Mouse (Mus musculus) naive thymus-derived CD4-positive, alpha-beta T cell, adult 2 months (primary cell): ENCODE measurements around the gene Polr3h.
"Not testable (repeated sequence)": the region's sequence is repeated elsewhere in the genome, so short reads cannot be mapped to it uniquely, and the experiment has no call there.

Experiments
- DNase-seq: peaks from one replicate; pipeline ENCODE4 v3.0.0-alpha.2; 2011; ENCODE audit warnings: low read depth

The Polr3h gene

DNA sequence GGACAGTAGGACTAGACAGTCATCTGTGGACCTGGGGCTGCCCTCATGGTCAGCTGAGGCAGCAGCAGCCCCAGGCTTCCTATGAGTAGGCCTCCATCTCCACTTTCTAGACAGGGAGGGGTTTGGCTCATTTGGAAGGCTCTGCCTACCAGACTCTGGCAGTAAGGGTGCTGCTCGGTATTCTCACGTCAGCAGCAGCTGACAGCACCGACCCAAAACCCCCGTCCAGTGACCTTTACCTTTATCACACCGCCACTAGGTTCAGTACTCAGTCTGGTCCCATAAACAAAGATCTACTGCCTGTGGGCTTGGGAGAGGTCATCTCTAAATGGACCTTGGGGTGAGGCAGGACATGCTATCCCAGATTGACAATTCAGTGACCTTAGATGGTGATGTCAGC, 10.4 kb downstream of the Polr3h start:
- no peak for DNase-seq

DNA sequence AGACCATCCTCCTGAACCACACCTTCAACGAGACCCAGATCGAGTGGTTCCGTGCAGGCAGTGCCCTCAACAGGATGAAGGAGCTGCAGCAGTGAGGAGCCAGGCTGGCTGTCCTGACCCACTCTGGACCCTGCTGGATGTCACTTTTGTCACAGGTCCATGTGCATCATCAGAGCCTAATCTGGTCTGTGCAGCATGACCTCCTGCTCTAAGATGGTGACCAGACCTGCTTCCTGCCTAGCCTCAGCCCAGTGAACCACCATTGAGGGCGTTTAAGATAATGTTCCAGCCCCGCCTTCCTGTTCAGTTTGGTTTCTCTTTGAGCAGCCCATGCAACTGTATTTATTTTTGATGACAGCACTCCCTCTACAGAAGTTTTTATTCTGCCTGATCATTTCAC, 11.4 kb downstream of the Polr3h start:
- DNase-seq = no peak

DNA sequence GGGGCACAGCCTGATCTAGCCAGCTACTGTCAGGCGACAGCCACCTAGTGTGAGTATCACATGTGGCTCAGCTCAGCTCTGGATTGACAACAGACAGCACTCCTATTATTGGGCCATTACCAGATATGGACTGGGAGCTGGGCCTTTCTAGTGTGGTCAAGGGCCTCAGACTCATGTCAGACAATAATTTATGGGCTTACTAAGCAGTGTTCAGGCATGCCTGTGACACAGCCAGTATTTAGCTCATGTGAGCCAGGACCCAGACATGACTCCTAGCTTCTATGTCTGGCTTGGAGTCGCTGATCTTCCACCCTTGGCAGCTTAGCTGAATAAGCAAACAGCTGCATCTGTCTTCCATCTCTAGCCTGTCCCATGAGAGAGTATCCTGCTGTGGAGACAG, 13.5 kb downstream of the Polr3h start:
- DNase-seq = no peak

DNA sequence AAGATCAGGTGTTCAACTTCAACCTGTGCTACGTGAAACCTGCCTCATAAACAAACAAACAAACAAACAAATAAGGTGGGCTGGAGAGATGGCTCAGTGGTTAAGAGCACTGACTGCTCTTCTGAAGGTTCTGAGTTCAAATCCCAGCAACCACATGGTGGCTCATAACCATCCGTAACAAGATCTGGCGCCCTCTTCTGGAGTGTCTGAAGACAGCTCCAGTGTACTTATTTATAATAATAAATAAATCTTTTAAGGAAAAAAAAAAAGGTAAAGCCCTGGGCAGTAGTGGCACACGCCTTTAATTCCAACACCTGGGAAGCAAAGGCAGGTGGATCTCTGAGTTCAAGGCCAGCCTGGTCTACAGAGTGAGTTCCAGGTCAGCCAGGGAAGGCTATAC, 17.3 kb downstream of the Polr3h start:
- DNase-seq = not testable (repeated sequence)

DNA sequence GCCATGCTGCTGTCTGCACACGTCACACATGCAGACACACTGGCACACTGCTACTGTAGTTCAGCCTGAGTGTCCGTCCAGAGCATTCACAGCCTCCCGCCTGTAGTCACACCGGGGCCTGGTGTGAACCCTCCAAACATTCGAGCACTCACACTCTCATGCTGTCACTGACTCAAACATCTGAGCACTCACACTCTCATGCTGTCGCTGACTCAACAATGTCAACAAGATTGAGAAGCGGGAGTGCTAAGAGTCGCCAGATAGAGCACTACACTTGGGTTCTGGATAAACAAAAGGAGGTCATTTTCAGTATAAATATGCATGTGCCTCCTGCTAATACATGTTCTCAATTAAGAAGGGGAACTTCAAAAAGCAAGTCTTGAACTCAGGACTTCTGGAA, 18.1 kb downstream of the Polr3h start:
- DNase-seq = no peak

DNA sequence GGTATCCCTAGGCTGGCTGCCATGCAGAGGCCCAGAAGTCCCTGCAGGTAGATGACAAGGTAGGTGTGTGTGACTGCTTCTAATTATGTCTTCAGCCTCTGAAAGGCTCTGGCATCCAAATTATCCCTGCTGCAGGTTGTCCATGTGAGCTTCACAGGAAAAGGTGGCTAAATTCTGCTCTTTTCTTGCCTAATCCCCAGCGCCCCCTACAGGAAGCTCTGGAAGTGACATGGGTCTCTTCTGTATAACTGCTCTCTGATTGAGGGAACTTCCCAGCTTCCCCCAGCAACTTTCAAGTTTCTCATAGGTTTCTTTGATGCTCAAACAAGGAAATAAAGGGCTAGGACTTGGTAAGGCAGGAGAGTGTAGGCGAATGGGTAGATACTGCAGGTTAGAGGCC, 21.1 kb downstream of the Polr3h start:
- DNase-seq = peak; percentile 83

DNA sequence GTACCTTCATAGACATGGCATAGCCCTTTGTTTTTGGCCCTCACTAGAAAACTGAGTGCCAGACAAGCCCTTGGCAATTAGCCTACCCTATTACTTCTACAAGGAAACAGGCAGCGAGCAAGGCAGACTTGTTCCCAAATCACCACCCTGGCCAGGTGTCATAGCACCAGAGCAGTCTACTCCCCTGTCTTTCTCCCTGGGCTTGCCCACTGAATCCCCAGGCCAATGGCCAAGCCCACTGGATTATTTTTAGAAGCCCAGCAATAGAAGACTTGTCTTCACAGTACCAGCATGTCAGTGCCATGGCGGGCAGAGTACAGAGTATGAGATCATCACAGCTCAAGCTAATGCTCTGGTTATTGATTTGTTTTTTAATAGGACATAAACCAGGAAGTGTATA, 27.3 kb downstream of the Polr3h start:
- no peak for DNase-seq

DNA sequence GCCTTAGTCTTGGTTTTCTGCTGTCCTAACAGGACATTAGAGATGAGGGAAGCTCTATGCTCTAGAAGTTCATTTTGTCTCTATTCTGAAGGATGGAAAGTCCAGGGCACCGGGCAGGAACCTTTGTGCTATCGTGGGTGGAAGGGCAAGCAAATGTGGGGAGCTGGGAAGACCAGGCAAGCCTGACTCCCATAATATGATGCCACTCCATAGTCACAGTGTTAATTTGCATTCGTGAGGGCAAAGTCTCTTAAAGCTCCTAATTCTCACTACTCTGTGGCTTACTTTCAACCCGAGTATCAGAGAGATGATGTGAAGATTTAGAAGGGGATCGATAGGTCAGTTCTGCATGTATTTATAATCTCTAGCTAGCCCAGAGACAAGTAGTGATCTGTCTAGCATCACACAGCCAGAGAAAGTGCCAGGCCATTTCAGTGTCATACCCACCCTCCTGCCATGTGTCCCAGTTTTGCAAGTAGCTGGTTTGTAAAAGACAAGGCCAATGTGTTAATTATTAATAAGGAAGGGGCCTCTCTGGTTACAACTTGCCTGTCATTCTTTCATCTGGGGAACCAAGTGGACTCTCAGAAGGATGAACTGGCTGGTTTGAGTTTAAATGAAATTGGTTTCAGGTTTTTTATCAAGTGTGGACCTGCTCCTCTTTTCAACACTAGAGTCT, 28.3 kb downstream of the Polr3h start:
- DNase-seq = no peak

DNA sequence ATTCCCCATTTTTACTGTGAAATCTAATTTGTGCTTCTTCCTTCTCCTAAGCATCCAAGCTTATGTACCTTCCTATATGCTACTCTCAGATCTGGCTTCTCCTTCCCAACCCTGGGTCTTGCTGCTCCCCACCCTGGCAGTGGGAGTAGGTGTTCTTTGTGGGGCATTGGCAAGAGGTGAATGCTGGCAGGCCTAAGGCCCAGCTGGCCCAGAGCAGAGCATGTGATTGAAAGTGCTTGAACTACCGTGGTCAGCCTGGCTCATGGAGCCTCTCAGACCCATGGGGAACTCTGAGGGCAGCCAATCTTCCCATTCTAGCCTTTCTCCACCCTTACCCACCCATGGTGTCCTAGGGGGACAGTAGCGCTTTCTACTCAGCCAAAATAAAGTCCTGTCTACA, 29.6 kb downstream of the Polr3h start:
- no peak for DNase-seq

DNA sequence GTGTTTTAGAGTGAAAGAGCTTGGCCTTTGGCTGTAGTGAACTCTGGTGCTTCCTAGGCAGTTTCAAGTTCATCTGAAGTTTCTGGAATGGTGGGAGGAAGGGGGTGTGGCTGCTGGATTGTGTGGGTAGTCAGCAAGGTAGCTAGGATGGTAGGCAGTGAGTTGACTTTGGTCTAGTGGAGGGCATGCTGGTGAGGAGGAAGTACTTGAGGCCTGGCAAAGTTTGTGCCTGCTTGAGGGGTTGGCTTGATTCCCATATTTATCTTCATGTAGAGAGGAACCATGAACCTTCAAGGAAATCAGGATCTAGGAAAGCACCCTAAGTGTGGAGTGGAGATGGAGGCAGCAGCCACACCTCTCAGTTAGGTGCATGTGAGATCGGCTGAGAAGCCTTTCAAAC, 32.0 kb downstream of the Polr3h start:
- no peak for DNase-seq

DNA sequence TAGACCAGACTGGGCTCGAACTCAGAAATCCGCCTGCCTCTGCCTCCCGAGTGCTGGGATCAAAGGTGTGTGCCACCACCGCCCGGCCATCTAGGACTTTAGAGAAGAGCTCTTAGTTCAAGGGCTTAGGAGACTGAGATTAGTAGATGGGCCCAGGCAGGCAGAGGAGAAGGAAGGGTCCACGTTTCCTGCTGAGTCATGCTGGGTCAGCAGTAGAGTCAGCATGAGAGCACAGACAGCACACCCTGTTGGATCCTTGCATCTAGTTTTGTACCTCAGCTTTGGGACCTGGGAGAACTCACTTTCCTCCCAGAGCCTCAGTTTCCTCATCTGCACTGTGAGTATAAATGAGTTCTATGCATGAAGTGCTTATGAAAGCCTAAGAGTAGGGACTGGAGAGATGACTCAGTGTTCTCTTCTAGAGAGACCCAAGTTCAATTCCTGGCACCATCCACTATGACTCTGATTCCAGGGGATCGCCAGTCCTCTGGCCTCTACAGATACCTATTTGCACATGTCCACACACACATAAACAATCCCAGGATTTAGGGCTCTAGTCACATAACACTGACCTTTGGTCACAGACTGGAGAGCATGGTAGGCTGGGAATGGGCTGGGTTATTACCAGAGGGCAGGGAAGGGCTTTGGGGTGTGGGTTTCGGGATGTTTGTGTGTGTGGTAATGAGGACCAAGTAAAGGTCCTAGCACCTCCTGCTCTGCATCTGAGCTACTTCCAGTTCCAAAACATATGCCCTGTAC, 34.0 kb downstream of the Polr3h start:
- DNase-seq = no peak

DNA sequence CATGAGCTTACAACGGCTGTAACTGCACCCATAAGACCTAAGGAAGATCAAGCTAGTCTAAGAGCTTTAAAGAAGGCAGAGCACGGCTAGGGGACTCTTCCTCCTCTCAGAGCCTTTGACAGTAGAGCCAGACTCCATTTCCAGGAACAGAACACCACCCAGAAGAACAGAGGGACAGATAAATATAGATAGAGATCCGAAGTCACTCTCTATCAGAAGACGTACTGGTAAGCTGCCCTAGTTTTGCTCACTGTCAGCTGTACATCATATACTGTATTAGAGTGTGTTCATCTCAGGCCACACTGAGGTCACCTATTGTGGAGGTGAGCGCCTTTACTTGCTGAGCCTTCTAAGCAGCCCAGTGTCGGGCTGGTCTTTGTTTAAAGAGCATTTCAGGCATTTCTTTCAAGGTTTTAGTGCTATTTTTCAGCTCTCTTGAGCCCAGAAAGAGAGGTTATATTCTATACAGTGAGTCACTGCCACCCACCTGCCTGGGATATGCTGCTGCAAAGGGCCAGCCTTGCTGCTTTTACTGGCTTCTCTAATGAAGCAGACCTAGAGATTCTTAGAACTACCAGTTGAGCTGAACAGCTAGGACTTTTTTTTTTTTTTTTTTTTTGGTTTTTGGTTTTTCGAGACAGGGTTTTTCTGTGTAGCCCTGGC, 34.8 kb downstream of the Polr3h start:
- DNase-seq = no peak

DNA sequence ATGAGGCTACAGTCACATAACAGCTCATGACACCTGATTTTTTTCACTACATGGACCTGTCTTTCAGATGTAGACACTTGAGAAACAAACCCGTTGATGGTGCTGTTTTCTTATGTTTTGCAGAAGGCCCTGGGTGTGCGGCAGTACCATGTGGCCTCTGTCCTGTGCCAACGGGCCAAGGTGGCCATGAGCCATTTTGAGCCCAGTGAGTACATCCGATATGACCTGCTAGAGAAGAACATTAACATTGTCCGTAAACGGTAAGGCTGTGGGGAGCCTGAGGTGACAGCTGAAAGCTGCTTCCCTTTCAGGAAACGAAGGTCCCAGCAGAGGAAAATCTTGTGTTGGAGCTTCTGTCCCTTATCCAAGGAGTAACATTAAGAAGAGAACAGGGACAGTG, 36.9 kb downstream of the Polr3h start:
- no peak for DNase-seq

DNA sequence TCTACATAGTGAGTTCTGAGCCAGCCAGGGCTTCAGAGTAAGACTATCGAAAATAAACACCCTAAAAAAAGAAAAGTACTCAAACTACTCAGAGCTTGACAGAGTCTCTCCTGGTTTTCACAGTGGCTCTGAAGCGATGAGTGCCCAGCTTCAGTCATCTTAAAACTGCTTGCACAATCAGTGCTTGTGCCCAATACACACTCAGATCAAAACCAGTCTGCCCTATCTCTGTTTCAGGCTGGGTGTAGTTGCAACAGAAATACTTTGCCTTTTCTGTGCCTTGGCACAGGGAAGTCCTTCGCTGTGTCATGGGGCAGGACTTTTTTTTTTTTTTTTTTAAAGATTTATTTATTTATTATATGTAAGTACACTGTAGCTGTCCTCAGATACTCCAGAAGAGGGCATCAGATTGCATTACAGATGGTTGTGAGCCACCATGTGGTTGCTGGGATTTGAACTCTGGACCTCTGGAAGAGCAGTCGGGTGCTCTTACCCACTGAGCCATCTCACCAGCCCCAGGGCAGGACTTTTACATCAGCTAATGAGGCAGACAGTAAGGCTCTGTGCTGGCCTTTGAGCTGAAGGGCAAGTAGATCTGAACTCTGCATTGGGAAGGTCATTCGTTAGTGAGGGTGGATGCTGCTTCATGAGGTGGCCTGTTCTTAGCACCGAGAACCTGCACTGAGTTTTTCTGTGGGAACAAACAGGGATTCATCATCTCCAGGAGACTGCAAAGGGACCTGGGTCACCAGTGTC, 39.1 kb downstream of the Polr3h start:
- no peak for DNase-seq

DNA sequence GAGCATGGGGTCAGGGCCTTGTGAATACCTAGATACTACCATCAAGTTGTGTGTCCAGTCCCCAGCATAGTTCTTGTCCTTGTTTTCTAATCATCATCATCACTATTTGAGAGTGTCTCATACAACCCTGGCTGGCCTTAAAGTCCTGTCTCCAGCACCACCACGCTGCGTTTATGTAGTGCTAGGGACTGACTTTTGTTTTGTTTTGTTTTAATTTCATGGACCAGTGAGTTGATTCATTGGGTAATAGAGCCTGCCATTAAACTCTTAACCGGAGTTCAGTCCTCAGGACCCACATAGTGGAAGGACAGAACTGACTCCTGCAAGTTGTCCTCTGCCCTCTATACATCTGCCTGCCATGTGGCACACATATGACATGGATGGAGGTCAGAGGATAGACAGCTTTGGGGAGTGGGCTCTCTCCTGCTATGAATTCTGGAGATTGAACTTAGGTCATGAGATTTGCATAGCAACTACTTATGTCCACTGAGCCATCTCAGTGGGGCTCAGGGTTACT, 40.6 kb downstream of the Polr3h start:
- no peak for DNase-seq

DNA sequence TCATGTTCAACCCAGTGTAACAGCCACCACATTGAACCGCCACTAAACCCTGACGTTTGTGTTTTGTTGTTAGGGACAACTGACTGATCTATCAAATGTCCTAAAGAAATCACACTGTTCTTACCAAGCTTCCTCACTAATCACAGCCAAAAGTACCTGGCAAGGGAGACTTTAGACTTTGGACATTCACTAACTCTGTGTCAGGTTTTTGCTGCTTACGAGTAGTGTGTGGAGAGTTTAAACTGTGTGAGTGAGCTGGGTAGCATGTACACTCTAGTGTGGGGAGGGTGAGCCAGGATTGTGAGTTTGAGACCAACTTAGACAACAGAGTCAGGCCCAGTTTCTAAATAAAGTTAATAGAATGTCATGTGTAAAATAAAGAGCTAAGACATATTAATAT, 43.7 kb downstream of the Polr3h start:
- DNase-seq = no peak

DNA sequence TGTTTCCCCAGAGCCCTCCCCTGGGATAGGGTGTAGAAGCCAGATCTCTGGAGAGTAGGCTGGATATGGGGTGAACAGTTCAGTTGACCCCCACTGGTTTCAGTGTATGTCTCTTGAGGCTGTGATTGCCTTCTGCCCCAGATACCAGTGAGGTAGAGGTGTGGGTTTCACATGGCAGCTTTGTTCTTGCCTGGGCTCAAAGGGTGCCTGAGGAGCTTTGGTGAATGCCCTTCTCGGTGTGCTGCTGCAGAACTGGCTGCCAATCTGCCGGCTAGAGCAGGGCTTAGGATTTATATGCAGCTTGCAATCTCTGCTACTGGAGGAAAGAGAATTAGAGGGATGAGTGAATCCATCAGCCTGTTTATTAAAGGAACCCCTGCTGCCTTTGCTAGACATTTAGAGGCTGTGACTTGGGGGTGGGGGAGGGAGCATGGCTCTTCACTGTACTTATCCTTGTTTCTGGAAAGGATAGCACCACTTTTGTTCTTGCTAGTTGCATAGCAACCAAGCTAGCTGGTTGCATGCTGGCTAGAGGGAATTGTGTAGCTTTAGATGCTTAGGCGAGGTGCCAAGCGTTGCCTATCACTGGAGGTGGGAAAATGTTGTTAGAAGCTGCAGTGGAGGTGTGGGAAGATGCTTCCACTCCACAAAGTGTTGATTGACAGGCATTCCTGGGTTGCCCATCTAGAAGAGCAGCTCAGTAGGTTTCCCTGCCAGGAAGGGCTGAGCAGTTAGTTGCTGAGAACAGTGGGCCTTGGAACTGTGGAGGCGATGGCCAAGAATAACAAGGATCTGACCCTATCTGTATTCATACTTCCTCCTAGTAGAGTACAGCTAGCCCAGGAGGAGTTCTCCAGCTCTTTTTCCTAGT, 46.3 kb downstream of the Polr3h start:
- no peak for DNase-seq

DNA sequence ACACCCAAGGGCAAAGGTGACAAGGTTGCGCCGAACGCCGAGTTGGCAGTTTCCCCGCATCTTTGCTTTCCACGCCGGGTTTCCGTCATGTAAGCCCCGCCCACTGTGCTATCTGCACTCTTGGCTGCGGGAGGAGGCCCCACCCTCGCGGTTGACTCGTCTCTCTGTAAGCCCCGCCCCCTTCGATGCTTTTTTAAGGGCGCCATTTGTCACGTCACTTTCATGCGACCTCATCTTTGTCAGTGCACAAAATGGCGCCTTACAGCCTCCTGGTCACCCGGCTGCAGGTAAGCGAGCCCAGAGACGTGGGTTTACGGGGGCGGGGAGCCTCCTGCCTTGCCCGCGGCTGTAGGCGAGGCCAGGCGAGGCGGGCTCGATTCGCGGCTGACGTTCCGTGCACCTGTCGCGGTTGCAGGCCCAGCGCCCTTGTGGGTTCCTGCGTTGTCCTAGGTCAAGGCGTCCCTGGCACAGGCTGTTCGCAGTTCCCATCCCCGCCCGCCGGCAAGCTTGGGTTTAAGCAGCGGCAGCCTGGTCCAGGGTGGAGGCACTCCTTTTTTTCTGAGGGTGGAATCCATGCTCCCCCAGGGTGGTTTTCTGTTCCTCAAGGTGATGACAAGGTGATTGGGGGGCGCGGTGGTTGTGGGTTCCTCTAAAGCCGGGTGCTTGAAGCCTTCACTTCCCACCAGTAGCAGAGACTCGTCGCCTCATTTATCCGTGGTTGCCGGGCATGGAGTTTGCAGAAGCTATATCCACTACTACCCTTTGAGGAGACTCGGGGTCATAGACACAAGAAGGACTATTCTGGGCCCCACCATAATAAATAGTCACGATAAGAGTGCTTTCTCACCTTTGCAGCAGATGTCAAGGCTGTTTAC, 53.5 kb downstream of the Polr3h start, which contains the start of gene Aco2:
Gene Aco2, plus strand, starts transcription at position 48 of the 875 bp plus-strand sequence.
- DNase-seq = peak; percentile 100

DNA sequence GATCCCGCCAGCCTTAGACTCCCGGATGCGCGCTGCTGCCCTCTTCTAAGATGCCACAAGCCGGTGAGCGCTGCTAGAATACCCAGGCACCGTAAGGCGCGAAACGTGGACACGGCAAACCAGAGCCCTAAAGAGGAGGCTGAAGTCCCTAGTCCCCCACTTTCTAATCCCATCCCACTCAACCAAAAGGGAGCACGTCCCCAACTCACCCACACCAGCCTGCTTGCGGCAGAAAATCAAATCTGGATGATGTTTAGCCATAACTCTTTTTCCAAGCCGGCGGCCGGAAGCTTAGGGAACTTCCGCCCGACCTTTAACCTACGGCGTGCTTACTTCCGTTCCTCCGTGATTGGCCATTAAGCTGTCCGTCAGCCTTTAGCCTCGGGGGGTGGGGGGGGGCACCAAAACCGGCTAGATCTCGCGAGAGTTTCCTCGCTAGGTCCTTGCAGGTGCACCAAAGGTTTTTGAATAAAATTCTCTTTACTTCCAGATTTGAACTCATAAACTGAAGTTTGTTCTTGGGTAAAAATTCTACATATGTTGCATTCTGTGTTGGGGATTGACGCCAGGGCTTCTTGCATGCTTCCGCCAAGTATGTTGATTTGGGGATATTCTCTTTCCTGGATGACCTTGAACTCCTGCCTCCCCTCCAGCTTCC, 54.3 kb downstream of the Polr3h start, which contains the start of gene Phf5a:
Gene Phf5a, minus strand, starts transcription at position 308 of the 658 bp plus-strand sequence.
- DNase-seq = peak; percentile 98

DNA sequence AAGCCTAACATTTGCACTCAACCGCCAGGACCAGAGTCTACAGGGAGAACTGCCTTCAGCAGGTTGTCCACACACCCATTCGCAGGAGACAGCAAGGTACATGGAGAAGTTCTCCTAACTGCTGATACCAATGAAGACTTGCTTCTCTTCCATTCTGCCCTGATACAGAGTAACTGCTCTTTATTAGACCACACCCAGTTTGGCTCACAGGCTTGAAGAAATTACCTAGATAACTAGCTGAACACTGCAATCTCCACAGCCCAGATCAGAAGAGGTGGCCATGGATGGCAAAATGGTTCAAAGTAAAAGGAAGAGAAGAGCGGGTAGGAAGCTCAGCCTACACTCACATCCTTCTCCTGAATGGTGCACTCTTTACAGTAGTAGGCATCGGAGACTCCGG, 56.1 kb downstream of the Polr3h start:
- no peak for DNase-seq
